Mouse (Mus musculus): Measurements from ENCODE around the gene Csn1s1.

Csn1s1 gene

DNA sequence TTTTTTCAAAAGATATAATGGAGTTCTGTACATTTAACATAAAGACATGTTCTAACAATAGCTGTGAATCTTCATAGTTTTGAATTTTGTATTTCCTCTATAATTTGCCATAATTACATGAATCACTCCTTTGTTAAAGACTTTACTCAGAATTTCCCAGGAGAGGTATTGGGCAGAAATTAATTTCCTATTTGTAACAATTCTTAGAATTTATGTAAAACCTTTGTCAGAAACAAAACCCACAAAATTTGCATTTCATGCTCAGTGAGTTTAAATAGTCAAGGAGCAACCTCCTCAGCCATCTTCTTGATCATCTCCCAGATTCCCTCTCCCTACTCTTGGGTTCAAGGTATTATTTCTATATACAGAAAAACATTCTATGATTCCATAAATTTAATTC is at the start of gene Csn1s1:
TSS of gene Csn1s1 (plus strand) at position 301 of the 400 bp plus-strand sequence.
- no peak for DNase-seq

DNA sequence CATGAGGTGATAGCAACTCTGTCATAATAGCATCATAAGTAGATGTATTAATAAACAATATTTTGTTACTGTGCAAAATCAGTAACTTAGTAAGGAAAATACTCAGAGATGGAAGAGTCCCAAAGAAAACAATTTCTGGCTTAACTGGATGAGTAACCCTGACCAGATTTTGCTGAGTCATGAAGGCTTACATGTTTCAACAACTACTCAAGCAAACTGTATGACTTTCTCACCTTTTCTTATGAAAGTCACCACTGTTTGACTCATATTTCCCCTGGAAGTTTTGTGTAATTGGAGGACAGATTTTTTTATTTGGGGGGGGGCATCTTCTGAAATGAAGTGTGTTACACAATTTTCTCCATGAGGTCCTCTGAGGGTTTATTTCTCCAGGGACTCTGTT is 43.3 kb upstream of the Csn1s1 start:
- no peak for DNase-seq

DNA sequence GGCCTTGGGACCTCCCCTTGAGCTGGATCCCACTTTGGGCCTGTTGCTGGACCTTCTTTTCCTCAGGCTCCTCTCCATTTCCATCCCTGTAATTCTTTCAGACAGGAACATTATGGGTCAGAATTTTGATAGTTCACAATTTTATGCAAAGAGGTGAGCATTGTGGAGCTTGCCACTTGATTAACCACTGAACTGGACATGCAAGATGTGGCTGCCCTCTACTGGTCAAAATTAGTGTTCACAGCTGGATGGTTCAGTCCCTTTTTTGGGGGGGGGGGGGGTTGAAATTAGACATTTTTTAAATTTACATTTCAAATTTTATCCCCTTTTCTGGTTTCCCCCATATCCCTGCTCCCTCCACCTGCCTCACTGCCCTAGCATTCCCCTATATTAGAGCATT is 23.2 kb upstream of the Csn1s1 start:
- DNase-seq, result peak; percentile 48 to 68

DNA sequence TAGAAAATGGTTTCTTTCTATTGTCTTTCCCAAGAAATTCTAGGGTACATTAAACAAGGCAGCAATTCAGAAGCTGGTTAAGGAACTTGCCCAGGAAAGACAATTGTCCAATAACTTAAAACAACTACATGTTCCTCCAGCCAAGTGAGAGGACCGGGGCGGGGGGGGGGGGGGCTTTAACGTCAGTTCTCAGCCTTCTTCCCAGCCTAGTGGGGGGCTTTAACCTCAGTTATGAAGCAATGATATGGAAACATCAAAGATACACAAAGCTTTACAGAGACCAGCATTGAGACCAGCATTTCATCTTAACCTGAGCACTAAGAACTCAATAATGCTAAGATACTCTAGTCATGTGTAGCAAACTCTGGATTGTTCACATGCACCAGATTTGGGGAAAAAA is 33.5 kb downstream of the Csn1s1 start, which contains the start of gene Csn2:
TSS of gene Csn2 (minus strand) at position 101 of the 400 bp plus-strand sequence.
- no peak for DNase-seq

DNA sequence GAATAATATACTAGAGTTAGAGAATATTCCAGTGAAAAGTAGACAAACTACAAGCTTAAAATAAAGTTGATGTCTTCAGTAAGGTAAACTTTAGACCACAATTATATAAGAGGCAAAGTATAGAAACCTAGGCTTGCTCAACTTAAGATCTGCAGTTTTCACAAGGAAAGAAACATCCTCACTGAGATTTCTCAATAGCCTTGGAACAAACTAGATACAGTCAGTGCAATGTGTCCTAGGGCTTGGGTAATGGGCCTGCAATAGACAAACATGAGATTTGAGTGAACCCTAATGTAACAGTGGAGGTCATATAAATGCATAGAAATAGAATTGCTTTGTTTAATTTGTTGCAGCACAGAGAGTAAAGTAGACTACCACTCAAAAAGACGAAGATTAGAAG is 39.9 kb downstream of the Csn1s1 start:
- no peak for DNase-seq
